Mouse (Mus musculus): ENCODE measurements around the gene Rhpn2. TPM values are rescaled to one million over a fixed set of nuclear protein-coding genes. Genes with fewer than 3 reads are reported as not detected.

Gene Rhpn2
- total RNA-seq, 2 experiments from 2014 or later, result 0.67 to 1.3 TPM

GRCm38 (mm10) chr7:35347918-35348700, 14.1 kb downstream of the Rhpn2 start:
- DNase-seq, result no peak

- DNase-seq, result no peak
These were observed 15.1 kb downstream of the Rhpn2 start for GRCm38 (mm10) chr7:35349022-35349421.

GRCm38 (mm10) chr7:35349886-35350684, 16.1 kb downstream of the Rhpn2 start:
- DNase-seq, result no peak

- DNase-seq, result no peak
These were observed 17.2 kb downstream of the Rhpn2 start for GRCm38 (mm10) chr7:35351155-35351554.

- no peak for DNase-seq
These were observed 19.3 kb downstream of the Rhpn2 start for GRCm38 (mm10) chr7:35353306-35353705.

GRCm38 (mm10) chr7:35355303-35355872, 21.4 kb downstream of the Rhpn2 start:
- no peak for DNase-seq

- DNase-seq, result no peak
These were observed 23.7 kb downstream of the Rhpn2 start for GRCm38 (mm10) chr7:35357621-35358020.

- no peak for DNase-seq
These were observed 28.3 kb downstream of the Rhpn2 start for GRCm38 (mm10) chr7:35362253-35362652.

GRCm38 (mm10) chr7:35362868-35363267, 28.9 kb downstream of the Rhpn2 start:
- no peak for DNase-seq

- DNase-seq, result no peak
These were observed 31.4 kb downstream of the Rhpn2 start for GRCm38 (mm10) chr7:35365161-35365910.

GRCm38 (mm10) chr7:35371096-35371495, 37.1 kb downstream of the Rhpn2 start:
- no peak for DNase-seq

- no peak for DNase-seq
These were observed 38.6 kb downstream of the Rhpn2 start for GRCm38 (mm10) chr7:35372483-35373017.

- DNase-seq, result no peak
These were observed 39.4 kb downstream of the Rhpn2 start for GRCm38 (mm10) chr7:35373146-35373989.

- DNase-seq, result no peak
These were observed 40.3 kb downstream of the Rhpn2 start for GRCm38 (mm10) chr7:35374265-35374664.

- no peak for DNase-seq
These were observed 42.7 kb downstream of the Rhpn2 start for GRCm38 (mm10) chr7:35376623-35377022.

- DNase-seq, result no peak
These were observed 45.6 kb downstream of the Rhpn2 start for GRCm38 (mm10) chr7:35379492-35380119.

GRCm38 (mm10) chr7:35380351-35380750, 46.4 kb downstream of the Rhpn2 start:
- no peak for DNase-seq

- no peak for DNase-seq
These were observed 47.9 kb downstream of the Rhpn2 start for GRCm38 (mm10) chr7:35381861-35382260.

GRCm38 (mm10) chr7:35382706-35383353, 48.9 kb downstream of the Rhpn2 start:
- no peak for DNase-seq

GRCm38 (mm10) chr7:35386525-35386952, 52.6 kb downstream of the Rhpn2 start:
- no peak for DNase-seq

All from gastrocnemius, postnatal 25 days (tissue).